ENCODE assay signal across 12 mouse cellular contexts in the genomic region with DNA sequence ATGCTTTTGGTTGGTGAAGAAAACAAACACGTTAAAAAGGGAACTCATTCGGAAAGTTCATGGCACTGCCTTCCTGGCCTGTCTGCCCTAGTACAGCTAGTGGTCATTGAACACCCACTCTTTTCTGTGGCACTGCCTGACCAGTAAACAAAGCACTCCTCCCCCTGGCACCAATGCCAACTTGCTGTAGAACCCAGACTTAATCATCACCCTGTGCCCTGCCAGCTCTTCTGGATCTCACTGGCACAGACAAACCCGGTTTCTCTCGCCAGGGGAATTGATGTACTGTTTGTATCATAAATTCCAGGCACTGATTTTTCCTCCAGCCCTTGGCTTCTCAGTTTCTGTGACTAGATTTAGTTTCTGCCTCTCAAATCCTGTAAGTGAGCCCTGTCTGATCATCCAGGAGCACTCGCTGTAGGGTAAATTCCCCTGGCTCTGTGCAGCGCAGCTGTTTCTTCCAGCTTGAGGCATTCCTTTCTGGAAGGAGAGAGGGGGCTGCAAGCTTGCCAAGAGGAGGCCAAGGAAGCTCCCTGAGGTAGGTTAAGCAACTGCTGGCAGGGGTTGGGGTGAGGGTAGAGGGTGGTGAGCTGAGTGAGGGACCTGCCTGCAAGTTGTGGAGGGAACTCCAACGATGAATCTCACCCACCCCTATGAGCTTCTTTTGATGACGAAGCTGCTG. TPM values are rescaled to one million over a fixed set of nuclear protein-coding genes. Genes with fewer than 3 reads are reported as not detected.
A peak's percentile ranks its signal among the peaks of the same experiment; 100 is the strongest.
DNase-seq lines count a peak whose midpoint lies in the region; ATAC-seq and TF ChIP-seq lines count a peak whose summit lies in the region.
"Had no signal": no experiment of that assay in that cellular context is flagged by ENCODE, and none has a peak within 500 bp of the region (broad histone marks: within the 10 kb centered on the region; RNA-seq: fewer than 3 reads in every experiment).

No protein-coding gene starts in this region.

- peaks cover 7% of the 10 kb centered on the region; the same call in 1 of the 2 replicates for H3K4me1 ChIP-seq in embryonic facial prominence, embryonic 15.5 days
- H3K4me1 ChIP-seq: hindbrain, embryonic 12.5 days; megakaryocyte, embryonic 14.5 days had no signal

- TF ChIP-seq CTCF in layer of hippocampus, adult 2 months (conservative IDR thresholded peaks at IDR 0.05), result no peak

- H3K9ac ChIP-seq in embryonic facial prominence, embryonic 15.5 days, result no peak overlapping the region
- H3K9ac ChIP-seq: hindbrain, embryonic 12.5 days; liver, embryonic 14.5 days had no signal

- WGBS in embryonic facial prominence, embryonic 15.5 days, result 41% methylated on average over 8 of the region's 8 CpGs

- H3K4me2 ChIP-seq in embryonic facial prominence, embryonic 15.5 days (replicated peaks), result no peak overlapping the region
- H3K4me2 ChIP-seq: hindbrain, embryonic 12.5 days had no signal

- no peaks in the 10 kb centered on the region for H3K27me3 ChIP-seq in embryonic facial prominence, embryonic 15.5 days
- H3K27me3 ChIP-seq: megakaryocyte, embryonic 14.5 days had no signal

- DNase-seq in adrenal gland, postnatal 10 days, result peak; percentile 35
- no peak for DNase-seq in adrenal gland, postnatal 4 days (ENCODE audit: low spot score in 2 of 2)
- DNase-seq in layer of hippocampus, adult 2 months (ENCODE audit: low spot score in 2 of 2), result peak in 1 of 2 experiments; percentile 30
- no peak for DNase-seq in layer of hippocampus, adult 8-10 months (ENCODE audit: low spot score in 2 of 2)
- DNase-seq in 3134 (ENCODE audit: extremely low read depth, insufficient read length, low spot score), result peak; percentile 46
- no peak for DNase-seq in embryo, embryonic 10 days (ENCODE audit: low spot score)
- DNase-seq: kidney, postnatal 25 days had no signal

- no peaks in the 10 kb centered on the region for H3K36me3 ChIP-seq in embryonic facial prominence, embryonic 15.5 days
- H3K36me3 ChIP-seq: hindbrain, embryonic 12.5 days had no signal

- peak overlapping the region; percentile 77; the same call in 1 of the 2 replicates for H3K27ac ChIP-seq in layer of hippocampus, adult 2 months
- H3K27ac ChIP-seq in embryonic facial prominence, embryonic 15.5 days (replicated peaks), result peak overlapping the region; percentile 68
- H3K27ac ChIP-seq: hindbrain, embryonic 12.5 days; liver, embryonic 14.5 days had no signal

- no peak; the same call in 1 of the 2 replicates for ATAC-seq in embryonic facial prominence, embryonic 15.5 days (ENCODE audit: insufficient number of reproducible peaks, low FRiP score, low TSS enrichment, low read depth)
- no peak for ATAC-seq in activated CD4-positive, CD25-positive, alpha-beta regulatory T cell, adult 4 months

- H3K9me3 ChIP-seq in embryonic facial prominence, embryonic 15.5 days (replicated peaks), result no peaks in the 10 kb centered on the region
- H3K9me3 ChIP-seq: hindbrain, embryonic 12.5 days; megakaryocyte, embryonic 14.5 days had no signal

- H3K4me3 ChIP-seq in layer of hippocampus, adult 2 months, result no peak overlapping the region
- no peak overlapping the region for H3K4me3 ChIP-seq in embryonic facial prominence, embryonic 15.5 days (replicated peaks)
- H3K4me3 ChIP-seq: hindbrain, embryonic 12.5 days; megakaryocyte, embryonic 14.5 days had no signal

RNA-seq across cellular contexts. Expression of gene Slc2a3, which starts 6.0 kb away (rescaled TPM):
- 10 to 100 TPM; 10.1 to 12.9 TPM for total RNA-seq in adrenal gland, postnatal 10 days (2021)
- total RNA-seq in adrenal gland, postnatal 4 days (2021), result 10 to 100 TPM; 17.4 to 17.8 TPM
- 100 to 1,000 TPM; 104 to 109 TPM for total RNA-seq in layer of hippocampus, adult 2 months (2021)
- total RNA-seq in layer of hippocampus, adult 8-10 months (2022), result 100 to 1,000 TPM in 2 of 4 experiments, 10 to 100 TPM in 2; 89.0 to 124 (median 100) TPM
- polyA plus RNA-seq in embryonic facial prominence, embryonic 15.5 days (2015; fragmentation: Nextera tagmentation; extraction: Ambion mirVana), result 30.2 and 40.2 TPM in 2 replicates
- 10 to 100 TPM; 64.2 to 69.4 TPM for polyA plus RNA-seq in activated CD4-positive, CD25-positive, alpha-beta regulatory T cell, adult 4 months (2017; shearing (Covaris generic))

RNA-seq across cellular contexts. Expression of gene Foxj2, which starts 24.3 kb away (rescaled TPM):
- 10 to 100 TPM; 16.7 to 18.5 TPM for total RNA-seq in adrenal gland, postnatal 10 days (2021)
- total RNA-seq in adrenal gland, postnatal 4 days (2021), result 10 to 100 TPM; 21.3 to 22.1 TPM
- total RNA-seq in layer of hippocampus, adult 2 months (2021), result 10 to 100 TPM; 28.8 to 30.7 TPM
- total RNA-seq in layer of hippocampus, adult 8-10 months (2022), result 10 to 100 TPM; 26.8 to 29.2 (median 27.8) TPM
- polyA plus RNA-seq in embryonic facial prominence, embryonic 15.5 days (2015; fragmentation: Nextera tagmentation; extraction: Ambion mirVana), result 7.4 and 8.3 TPM in 2 replicates
- 1 to 10 TPM; 6.6 to 8.7 TPM for polyA plus RNA-seq in activated CD4-positive, CD25-positive, alpha-beta regulatory T cell, adult 4 months (2017; shearing (Covaris generic))

Comparison
In these comparisons a context has a peak if more than half of its experiments do, and no peak if none do; other contexts are left out.
1. DNase-seq: peak in adrenal gland, postnatal 10 days (single experiment) and 3134 (single experiment); none in adrenal gland, postnatal 4 days (0 of 2), layer of hippocampus, adult 8-10 months (0 of 2) and embryo, embryonic 10 days (single experiment).
2. RNA of gene Slc2a3, which starts 6.0 kb away (total RNA-seq): 89.0 to 124 TPM in layer of hippocampus, adult 8-10 months and 104 to 109 TPM in layer of hippocampus, adult 2 months; 17.4 to 17.8 TPM in adrenal gland, postnatal 4 days and 10.1 to 12.9 TPM in adrenal gland, postnatal 10 days; every median in the first group is over 4 times any median in the second.